Mouse (Mus musculus) midbrain, postnatal 0 days (tissue): Measurements from ENCODE around the gene Zfp182. TPM values are rescaled to one million over a fixed set of nuclear protein-coding genes. Genes with fewer than 3 reads are reported as not detected.

Experiments
- ATAC-seq: fragments of 200-750 bp; cut with Nextera tagmentation; 2 replicates; pipeline ENCODE4 v1.8.0; 2017; ENCODE audit warnings: moderate number of reproducible peaks, mild to moderate bottlenecking, moderate TSS enrichment, moderate library complexity; ENCODE audit not compliant: low FRiP score
- DNase-seq: peaks from one replicate; pipeline ENCODE4 v3.0.0-alpha.2; 2015; ENCODE audit warnings: low spot score
- H3K27ac ChIP-seq: fragments of 300-500 bp; sonication (generic); 2 replicates; pipeline ENCODE4 v1.5.1; 2014; ENCODE audit warnings: low read depth, mild to moderate bottlenecking, low read length, mixed read lengths
- H3K27me3 ChIP-seq: fragments of 300-500 bp; sonication (generic); 2 replicates; pipeline ENCODE4 v1.6.1; 2014; ENCODE audit warnings: low read length, control low read depth, mixed read lengths; ENCODE audit not compliant: insufficient read depth
- H3K36me3 ChIP-seq: fragments of 300-500 bp; sonication (generic); 2 replicates; pipeline ENCODE4 v1.6.1; 2014; ENCODE audit warnings: low read length, control low read depth, mixed read lengths; ENCODE audit not compliant: insufficient read depth
- H3K4me1 ChIP-seq: fragments of 300-500 bp; sonication (generic); 2 replicates; pipeline ENCODE4 v1.6.1; 2014; ENCODE audit warnings: mild to moderate bottlenecking, control low read depth, antibody characterized with exemption, low read length, mixed read lengths; ENCODE audit not compliant: insufficient read depth
- H3K4me2 ChIP-seq: fragments of 300-500 bp; sonication (generic); 2 replicates; pipeline ENCODE4 v1.6.1; 2014; ENCODE audit warnings: low read depth, mild to moderate bottlenecking, low read length, mixed read lengths; ENCODE audit not compliant: poor library complexity, severe bottlenecking
- H3K4me3 ChIP-seq: fragments of 300-500 bp; sonication (generic); 2 replicates; pipeline ENCODE4 v1.5.1; 2014; ENCODE audit warnings: low read depth, mild to moderate bottlenecking, low read length, moderate library complexity
- H3K9ac ChIP-seq: fragments of 300-500 bp; sonication (generic); replicated peaks from 2 replicates; pipeline ENCODE4 v1.6.1; 2014; ENCODE audit warnings: mild to moderate bottlenecking, low read length, moderate library complexity, mixed read lengths; ENCODE audit not compliant: poor library complexity, severe bottlenecking
- H3K9me3 ChIP-seq: fragments of 300-500 bp; sonication (generic); 2 replicates; pipeline ENCODE4 v1.6.1; 2016; ENCODE audit warnings: low read length, control low read depth
- CTCF ChIP-seq: IDR thresholded peaks from 2 replicates; pipeline ENCODE4 v1.5.1; 2016; ENCODE audit warnings: antibody characterized with exemption, mild to moderate bottlenecking
- WGBS: fragments of 180-500 bp; shearing (Covaris S2); extraction: QIAGEN DNeasy Blood & Tissue Kit; methylation state at CpG from one replicate; pipeline ENCODE4 v1.1.7; 2014; 5-methylcytosine and 5-hydroxymethylcytosine counted together
- polyA plus RNA-seq: library from polyadenylated mRNA; unstranded; fragments of >200 nt; fragmentation: Nextera tagmentation; extraction: Ambion mirVana; gene quantifications from 2 replicates; pipeline ENCODE4 v1.2.1, GENCODE M21; 2015
- total RNA-seq: library from RNA; depleted of rRNA; stranded (reverse); fragments of >200 nt; gene quantifications from 2 replicates; pipeline ENCODE4 v1.2.3, GENCODE M21; 2014; rRNA removed

Zfp182 gene
- total RNA-seq (5.3 and 12.0 TPM in 2 replicates), polyA plus RNA-seq (3.9 and 4.0 TPM in 2 replicates)

DNA sequence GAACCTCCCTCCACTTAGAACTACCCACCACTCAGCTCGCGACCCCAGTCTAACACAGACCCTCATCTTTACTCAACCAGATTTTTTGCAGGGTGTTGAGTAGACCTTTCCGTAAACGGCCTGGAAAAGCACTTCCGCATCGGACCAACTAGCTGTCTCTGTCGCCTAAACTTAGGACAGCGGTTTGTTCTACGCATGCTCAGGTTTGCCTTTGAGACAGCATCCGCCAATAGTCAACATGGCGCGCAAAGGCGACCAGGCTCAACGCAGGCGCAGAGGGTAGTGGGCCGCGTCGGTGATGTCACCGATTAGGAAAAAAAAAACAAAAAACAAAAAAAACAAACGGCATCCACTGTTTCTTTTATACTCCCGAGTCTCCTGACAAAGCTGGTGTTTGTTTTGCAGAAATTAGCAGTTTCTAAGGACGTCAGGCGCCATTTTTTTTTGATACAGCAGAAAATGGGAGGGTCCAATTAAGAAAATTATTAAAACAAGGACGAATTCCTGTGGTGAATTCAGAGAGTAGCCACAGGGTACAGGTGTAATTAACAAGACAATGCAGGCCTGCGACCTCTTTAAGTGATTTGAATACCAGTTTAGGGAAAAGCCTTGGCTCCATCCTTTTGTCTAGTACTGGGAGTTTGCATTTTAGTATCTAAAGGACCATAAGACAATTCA is at the start of gene Zfp182:
Gene Zfp182, minus strand, starts transcription at position 451 of the 678 bp plus-strand sequence.
- Histone ChIP-seq H3K9me3 (no peaks in the 10 kb centered on the region), H3K4me3 (peak within 1 kb of the TSS; percentile 47), H3K9ac (peak within 1 kb of the TSS; percentile 60), H3K4me2 (peak within 1 kb of the TSS; percentile 47), H3K27me3 (no peaks in the 10 kb centered on the region), H3K4me1 (no peaks in the 10 kb centered on the region), H3K27ac (peak within 1 kb of the TSS; percentile 78), H3K36me3 (no peaks in the 10 kb centered on the region)
- no peak for TF ChIP-seq CTCF
- ATAC-seq, result peak; percentile 96
- WGBS, result 17% methylated on average over 25 of the region's 25 CpGs
- DNase-seq, result peak; percentile 91

DNA sequence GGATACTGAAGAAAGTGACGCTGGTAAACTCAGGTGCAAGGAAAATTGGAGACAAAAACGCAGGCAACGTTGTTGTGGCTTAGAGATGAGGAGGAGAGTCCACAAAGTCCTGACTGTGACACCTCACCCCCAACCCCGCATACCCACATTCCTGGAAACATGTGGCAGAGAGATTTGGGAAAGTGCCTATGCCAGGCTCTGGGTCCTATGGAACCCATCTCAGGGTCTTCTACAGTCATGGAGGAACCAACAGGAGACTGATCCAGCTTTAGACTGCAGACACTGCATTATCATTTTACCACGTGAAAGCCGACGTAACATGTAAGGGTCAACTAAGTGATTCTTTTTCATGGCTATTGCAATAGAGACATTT is 27.7 kb upstream of the Zfp182 start:
- 52% methylated on average over 7 of the region's 7 CpGs for WGBS
- no peak for TF ChIP-seq CTCF
- Histone ChIP-seq H3K9me3 (no peaks in the 10 kb centered on the region), H3K9ac (peak overlapping the region; percentile 55; the same call in 1 of the 2 replicates), H3K27ac (peak overlapping the region; percentile 84), H3K4me3 (peak overlapping the region; percentile 37), H3K4me2 (peak overlapping the region; percentile 39), H3K27me3 (no peaks in the 10 kb centered on the region), H3K36me3 (no peaks in the 10 kb centered on the region), H3K4me1 (no peaks in the 10 kb centered on the region)
- DNase-seq, result no peak
- peak; percentile 57 for ATAC-seq

DNA sequence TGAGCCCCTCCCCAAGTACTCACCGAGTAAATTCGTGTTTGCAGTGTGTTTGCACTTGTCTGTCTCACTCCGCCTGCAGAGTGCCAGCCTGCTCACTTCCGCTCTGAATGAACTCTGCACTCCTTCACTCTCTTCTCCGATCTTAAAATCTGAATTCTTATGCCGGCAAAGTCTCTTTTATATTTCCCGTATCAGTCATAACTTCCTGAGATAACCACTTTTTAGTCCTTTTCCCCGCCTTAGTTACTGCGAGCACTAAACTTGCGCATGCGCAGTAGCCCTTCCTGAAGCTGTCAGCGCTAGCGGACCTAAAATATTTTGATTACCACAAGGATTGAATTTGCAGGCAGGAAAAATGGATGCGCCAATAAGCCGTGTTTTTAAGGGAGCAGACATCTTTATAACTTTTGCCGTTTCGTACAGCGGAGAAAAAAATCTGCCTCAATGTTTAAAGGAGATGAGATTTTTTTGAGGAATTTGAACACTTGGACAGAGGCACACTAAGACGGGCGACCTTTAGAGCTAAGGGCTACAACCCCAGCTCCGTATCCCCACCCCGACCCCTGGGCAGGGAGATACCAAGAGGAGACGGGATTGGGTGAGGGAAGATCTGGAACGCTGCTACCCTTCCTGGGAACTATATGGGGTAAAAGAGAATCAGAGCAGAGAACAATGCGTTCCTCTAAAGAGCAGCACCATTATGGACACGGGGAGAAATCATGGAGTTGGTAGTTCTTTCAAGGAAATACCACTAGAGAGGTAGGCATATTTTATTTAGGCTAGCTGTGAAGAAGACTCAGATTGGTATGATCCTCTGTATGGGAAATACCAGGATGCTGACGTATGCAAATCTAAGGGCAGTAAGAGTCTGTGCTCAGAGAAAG is 27.1 kb upstream of the Zfp182 start, which contains the start of gene Zfp300:
Gene Zfp300, minus strand, starts transcription at position 545 of the 884 bp plus-strand sequence.
- Histone ChIP-seq H3K4me2 (peak within 1 kb of the TSS; percentile 43), H3K27ac (peak within 1 kb of the TSS; percentile 84), H3K4me1 (no peaks in the 10 kb centered on the region), H3K27me3 (no peaks in the 10 kb centered on the region), H3K36me3 (no peaks in the 10 kb centered on the region), H3K4me3 (peak within 1 kb of the TSS; percentile 37), H3K9ac (peak within 1 kb of the TSS; percentile 55), H3K9me3 (no peaks in the 10 kb centered on the region)
- DNase-seq (peak; percentile 86), ATAC-seq (peak; percentile 94)
- no peak for TF ChIP-seq CTCF
- 22% methylated on average over 27 of the region's 27 CpGs for WGBS

DNA sequence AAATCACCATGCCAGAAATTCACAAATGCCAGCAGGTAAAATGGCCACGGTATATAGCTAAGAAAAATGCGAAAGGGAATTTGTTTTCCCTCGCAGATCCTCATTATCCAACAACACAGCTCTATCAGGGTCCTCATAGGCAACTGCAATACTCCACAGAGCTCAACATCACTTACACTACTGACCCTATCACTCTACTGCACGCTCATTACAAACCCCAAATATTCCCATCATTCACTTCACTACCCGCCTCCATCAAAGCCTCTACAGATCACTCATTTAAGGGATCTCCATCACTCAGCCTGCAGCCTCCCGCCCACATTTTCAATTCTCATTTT is 26.5 kb upstream of the Zfp182 start:
- no peaks in the 10 kb centered on the region for H3K36me3 ChIP-seq
- H3K4me1 ChIP-seq, result no peaks in the 10 kb centered on the region
- peak overlapping the region; percentile 84 for H3K27ac ChIP-seq
- no peaks in the 10 kb centered on the region for H3K27me3 ChIP-seq
- WGBS, result 19% methylated on average over 6 of the region's 6 CpGs
- peak overlapping the region; percentile 37 for H3K4me3 ChIP-seq
- H3K4me2 ChIP-seq, result peak overlapping the region; percentile 43
- H3K9me3 ChIP-seq, result no peaks in the 10 kb centered on the region
- H3K9ac ChIP-seq, result peak overlapping the region; percentile 55; the same call in 1 of the 2 replicates
- no peak for TF ChIP-seq CTCF
- no peak for DNase-seq
- no peak for ATAC-seq

DNA sequence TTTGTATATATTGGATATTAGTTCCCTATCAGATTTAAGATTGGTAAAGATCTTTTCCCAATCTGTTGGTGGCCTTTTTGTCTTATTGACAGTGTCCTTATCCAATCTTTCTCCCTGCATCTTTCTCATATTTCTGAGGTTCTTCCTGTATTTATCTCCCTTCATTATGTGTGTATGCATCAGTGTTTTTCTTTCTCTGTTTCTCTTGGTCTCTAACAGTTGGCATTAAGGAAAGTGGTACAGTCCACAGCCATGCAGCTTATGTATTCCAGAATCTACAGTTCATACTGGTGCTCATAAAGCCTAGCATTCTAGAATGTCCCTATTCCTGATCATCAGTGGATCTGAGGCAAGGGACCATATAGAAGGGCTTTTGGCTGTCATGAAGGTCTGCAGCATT is 6.0 kb upstream of the Zfp182 start, which contains the start of gene Spaca5:
Gene Spaca5, plus strand, starts transcription at position 301 of the 400 bp plus-strand sequence.
- H3K27ac ChIP-seq, result no peak within 1 kb of the TSS
- no peak within 1 kb of the TSS for H3K9ac ChIP-seq
- H3K4me3 ChIP-seq, result no peak within 1 kb of the TSS
- H3K27me3 ChIP-seq, result no peaks in the 10 kb centered on the region
- no peaks in the 10 kb centered on the region for H3K4me1 ChIP-seq
- no peaks in the 10 kb centered on the region for H3K36me3 ChIP-seq
- DNase-seq, result no peak
- H3K9me3 ChIP-seq, result 0 out of 2 replicates have a peak, but pooled peaks cover 4% of the 10 kb centered on the region
- TF ChIP-seq CTCF, result no peak
- no peak for ATAC-seq
- H3K4me2 ChIP-seq, result no peak within 1 kb of the TSS
